Mouse (Mus musculus): Measurements from ENCODE around the gene Trnt1.

DNA sequence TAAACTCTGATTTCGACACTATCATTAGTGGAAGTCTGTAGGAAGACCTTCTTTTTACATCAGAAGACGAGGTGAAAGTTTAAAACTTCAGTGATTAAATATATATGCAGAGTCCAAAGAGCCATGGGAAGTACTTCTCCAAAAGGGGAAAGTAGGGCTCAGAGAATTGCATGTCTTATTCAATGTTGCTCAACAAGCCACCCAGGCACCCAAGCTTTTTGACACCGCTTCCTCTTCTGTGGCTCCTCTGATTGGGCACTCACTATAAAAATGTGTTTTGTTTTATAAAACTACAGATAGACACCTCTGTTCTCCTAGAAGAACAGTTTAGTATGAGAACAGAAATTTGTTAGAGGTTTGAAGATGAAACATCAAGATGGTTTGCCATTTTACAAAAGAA lies 51.0 kb downstream of the Trnt1 start:
- TF ChIP-seq EP300 (IDR thresholded peaks at IDR 0.05; ENCODE audit: low read depth): no peak
- no peak for TF ChIP-seq CTCF (IDR thresholded peaks at IDR 0.05; ENCODE audit: low read depth)
